Mouse (Mus musculus) G1E (cell line): ENCODE data around the gene Echdc3.

Source experiments
- CTCF ChIP-seq: IDR thresholded peaks from 2 replicates; pipeline ENCODE4 v1.5.1; 2012; ENCODE audit warnings: low read depth, low read length, inconsistent platforms, mixed read lengths
- GATA1 ChIP-seq: IDR thresholded peaks from 2 replicates; pipeline ENCODE4 v1.6.1; 2012; ENCODE audit warnings: borderline replicate concordance, low read length, inconsistent platforms, mixed read lengths
- TAL1 ChIP-seq: conservative IDR thresholded peaks from 2 replicates; pipeline ENCODE4 v1.6.1; 2012; ENCODE audit warnings: low read depth, low read length, inconsistent platforms, mixed read lengths

- no peak for TF ChIP-seq CTCF
- no peak for TF ChIP-seq GATA1
- no peak for TF ChIP-seq TAL1
These were observed 22.8 kb downstream of the Echdc3 start for GRCm38 (mm10) chr2:6190036-6190435.
